In genomic region chr19:14777198-14777597, GRCm38 (mm10) we compare ENCODE assay signal across 9 mouse cellular contexts.
A peak's percentile ranks its signal among the peaks of the same experiment; 100 is the strongest.
DNase-seq lines count a peak whose midpoint lies in the region; ATAC-seq lines count a peak whose summit lies in the region.
"Had no signal": no experiment of that assay in that cellular context is flagged by ENCODE, and none has a peak within 500 bp of the region (broad histone marks: within the 10 kb centered on the region; RNA-seq: fewer than 3 reads in every experiment).

No protein-coding gene starts in this region.

- WGBS in embryonic facial prominence, embryonic 11.5 days, result 6% methylated on average over 10 of the region's 10 CpGs
- WGBS in midbrain, embryonic 13.5 days, result 2% methylated on average over 10 of the region's 10 CpGs
- WGBS in intestine, embryonic 15.5 days, result 24% methylated on average over 10 of the region's 10 CpGs

- H3K4me1 ChIP-seq in embryonic facial prominence, embryonic 11.5 days (ENCODE audit: control insufficient read depth, insufficient read depth, low read length), result no peaks in the 10 kb centered on the region
- peaks cover 11% of the 10 kb centered on the region; the same call in 1 of the 2 replicates for H3K4me1 ChIP-seq in midbrain, embryonic 13.5 days (replicated peaks)
- no peaks in the 10 kb centered on the region for H3K4me1 ChIP-seq in intestine, embryonic 15.5 days (replicated peaks)

- H3K9me3 ChIP-seq in embryonic facial prominence, embryonic 11.5 days (replicated peaks; ENCODE audit: control insufficient read depth, low read length), result no peaks in the 10 kb centered on the region
- no peaks in the 10 kb centered on the region for H3K9me3 ChIP-seq in midbrain, embryonic 13.5 days
- H3K9me3 ChIP-seq in intestine, embryonic 15.5 days, result no peaks in the 10 kb centered on the region
- H3K9me3 ChIP-seq: heart, embryonic 15.5 days had no signal

- H3K36me3 ChIP-seq in embryonic facial prominence, embryonic 11.5 days (replicated peaks; ENCODE audit: control insufficient read depth, insufficient read depth, low read depth, low read length), result no peaks in the 10 kb centered on the region
- no peaks in the 10 kb centered on the region for H3K36me3 ChIP-seq in midbrain, embryonic 13.5 days
- no peaks in the 10 kb centered on the region for H3K36me3 ChIP-seq in intestine, embryonic 15.5 days
- H3K36me3 ChIP-seq: heart, embryonic 15.5 days had no signal

- ATAC-seq in embryonic facial prominence, embryonic 11.5 days (replicated peaks; ENCODE audit: insufficient number of reproducible peaks, low FRiP score, low TSS enrichment, low read depth), result no peak
- peak; percentile 92 for ATAC-seq in midbrain, embryonic 13.5 days
- ATAC-seq in intestine, embryonic 15.5 days, result no peak

- no peak overlapping the region for H3K4me2 ChIP-seq in embryonic facial prominence, embryonic 11.5 days (ENCODE audit: low read depth, low read length)
- H3K4me2 ChIP-seq in midbrain, embryonic 13.5 days (replicated peaks), result peak overlapping the region; percentile 48
- H3K4me2 ChIP-seq in intestine, embryonic 15.5 days (replicated peaks), result no peak overlapping the region
- H3K4me2 ChIP-seq: heart, embryonic 15.5 days had no signal

- H3K27ac ChIP-seq in embryonic facial prominence, embryonic 11.5 days (replicated peaks; ENCODE audit: low read depth, low read length), result no peak overlapping the region
- no peak overlapping the region for H3K27ac ChIP-seq in midbrain, embryonic 13.5 days
- no peak overlapping the region for H3K27ac ChIP-seq in intestine, embryonic 15.5 days
- H3K27ac ChIP-seq: heart, embryonic 15.5 days had no signal

- DNase-seq in brain, embryonic 18.5 days (ENCODE audit: low read depth, low spot score), result peak; percentile 82
- peak; percentile 30 for DNase-seq in embryonic facial prominence, embryonic 11.5 days (ENCODE audit: low spot score)
- peak; percentile 48 for DNase-seq in layer of hippocampus, adult 11-12 months (ENCODE audit: low spot score)
- no peak for DNase-seq in thymus, postnatal 0 days (ENCODE audit: low spot score)
- no peak for DNase-seq in lung, postnatal 14 days
- DNase-seq in ovary, adult 18-20 months (ENCODE audit: low spot score), result no peak

- H3K27me3 ChIP-seq in embryonic facial prominence, embryonic 11.5 days (ENCODE audit: control insufficient read depth, insufficient read depth, low read length), result no peaks in the 10 kb centered on the region
- H3K27me3 ChIP-seq in midbrain, embryonic 13.5 days, result 0 out of 2 replicates have a peak, but pooled peaks cover 2% of the 10 kb centered on the region
- no peaks in the 10 kb centered on the region for H3K27me3 ChIP-seq in intestine, embryonic 15.5 days (replicated peaks)
- H3K27me3 ChIP-seq: heart, embryonic 15.5 days had no signal

- H3K4me3 ChIP-seq in embryonic facial prominence, embryonic 11.5 days (ENCODE audit: low read depth, low read length), result no peak overlapping the region
- H3K4me3 ChIP-seq in midbrain, embryonic 13.5 days (replicated peaks), result peak overlapping the region; percentile 14; the same call in 1 of the 2 replicates
- H3K4me3 ChIP-seq in intestine, embryonic 15.5 days (replicated peaks), result no peak overlapping the region
- H3K4me3 ChIP-seq: heart, embryonic 15.5 days had no signal

- no peak overlapping the region for H3K9ac ChIP-seq in embryonic facial prominence, embryonic 11.5 days (replicated peaks; ENCODE audit: low read length)
- no peak overlapping the region for H3K9ac ChIP-seq in midbrain, embryonic 13.5 days (replicated peaks)
- no peak overlapping the region for H3K9ac ChIP-seq in intestine, embryonic 15.5 days
- H3K9ac ChIP-seq: heart, embryonic 15.5 days had no signal

Comparison
In these comparisons a context has a peak if more than half of its experiments do, and no peak if none do; other contexts are left out.
1. DNase-seq: peak in brain, embryonic 18.5 days (single experiment), embryonic facial prominence, embryonic 11.5 days (single experiment) and layer of hippocampus, adult 11-12 months (single experiment); none in thymus, postnatal 0 days (single experiment), lung, postnatal 14 days (single experiment) and ovary, adult 18-20 months (single experiment).